Mouse (Mus musculus) G1E (cell line): ENCODE data around the gene Tdrd7. TPM values are rescaled to one million over a fixed set of nuclear protein-coding genes. Genes with fewer than 3 reads are reported as not detected.

Experiments used
- ATAC-seq: 2 replicates; pipeline ENCODE4 v1.8.0; 2016; ENCODE audit warnings: mild to moderate bottlenecking; ENCODE audit not compliant: insufficient number of reproducible peaks, poor library complexity, low FRiP score, severe bottlenecking; ENCODE audit errors: extremely low read depth
- DNase-seq: peaks from one replicate; pipeline ENCODE4 v3.0.0; 2012; ENCODE audit warnings: low spot score
- H3K27me3 ChIP-seq: 2 replicates; pipeline ENCODE4 v1.6.1; 2012; ENCODE audit warnings: mild to moderate bottlenecking, low read length, inconsistent platforms; ENCODE audit not compliant: insufficient read depth
- H3K36me3 ChIP-seq: replicated peaks from 2 replicates; pipeline ENCODE3; 2012; ENCODE audit warnings: mild to moderate bottlenecking, inconsistent platforms
- H3K4me1 ChIP-seq: 2 replicates; pipeline ENCODE4 v1.6.1; 2012; ENCODE audit warnings: low read depth, low read length, inconsistent platforms, mixed read lengths; ENCODE audit not compliant: insufficient read depth
- H3K4me3 ChIP-seq: 2 replicates; pipeline ENCODE4 v1.5.1; 2012; ENCODE audit warnings: low read depth, mild to moderate bottlenecking, inconsistent platforms, low read length, moderate library complexity, mixed read lengths
- H3K9me3 ChIP-seq: replicated peaks from 2 replicates; pipeline ENCODE4 v1.6.1; 2012; ENCODE audit warnings: inconsistent platforms
- CTCF ChIP-seq: IDR thresholded peaks from 2 replicates; pipeline ENCODE4 v1.5.1; 2012; ENCODE audit warnings: low read depth, low read length, inconsistent platforms, mixed read lengths
- GATA1 ChIP-seq: IDR thresholded peaks from 2 replicates; pipeline ENCODE4 v1.6.1; 2012; ENCODE audit warnings: borderline replicate concordance, low read length, inconsistent platforms, mixed read lengths
- GATA2 ChIP-seq: IDR thresholded peaks from 2 replicates; pipeline ENCODE4 v1.6.1; 2012; ENCODE audit warnings: low read depth, low read length, inconsistent platforms, borderline replicate concordance
- POLR2AphosphoS5 ChIP-seq: IDR thresholded peaks from 2 replicates; pipeline ENCODE4 v1.6.1; 2012; ENCODE audit warnings: low read depth, low read length, inconsistent platforms; ENCODE audit not compliant: insufficient replicate concordance
- TAL1 ChIP-seq: conservative IDR thresholded peaks from 2 replicates; pipeline ENCODE4 v1.6.1; 2012; ENCODE audit warnings: low read depth, low read length, inconsistent platforms, mixed read lengths
- polyA plus RNA-seq: library from polyadenylated mRNA; stranded (reverse); fragments of >175 nt; gene quantifications from 2 replicates; pipeline ENCODE4 v1.2.3, GENCODE M21; 2012
- total RNA-seq, 2 experiments: library from RNA; stranded (forward) in 1 of 2; stranded (reverse) in 1 of 2; fragments of 200-1000 nt in 1 of 2; fragments of >200 nt in 1 of 2; fragmentation: Nextera tagmentation in 1 of 2; gene quantifications; 2 replicates each; pipeline ENCODE4 v1.2.3; 2014 to 2017

Gene Tdrd7
- total and polyA plus RNA-seq, 3 experiments: 0.12 to 7.7 (median 1.4) TPM

GRCm38 (mm10) chr4:45956706-45957105 is 8.4 kb upstream of the Tdrd7 start:
- no peaks in the 10 kb centered on the region for H3K9me3 ChIP-seq
- H3K4me3 ChIP-seq: no peak overlapping the region
- DNase-seq (no peak), ATAC-seq (no peak)
- H3K4me1 ChIP-seq: no peaks in the 10 kb centered on the region
- peaks cover 12% of the 10 kb centered on the region for H3K27me3 ChIP-seq
- H3K36me3 ChIP-seq: no peaks in the 10 kb centered on the region
- TF ChIP-seq GATA2 (no peak), TAL1 (no peak), CTCF (no peak), GATA1 (no peak), POLR2AphosphoS5 (no peak)

DNA sequence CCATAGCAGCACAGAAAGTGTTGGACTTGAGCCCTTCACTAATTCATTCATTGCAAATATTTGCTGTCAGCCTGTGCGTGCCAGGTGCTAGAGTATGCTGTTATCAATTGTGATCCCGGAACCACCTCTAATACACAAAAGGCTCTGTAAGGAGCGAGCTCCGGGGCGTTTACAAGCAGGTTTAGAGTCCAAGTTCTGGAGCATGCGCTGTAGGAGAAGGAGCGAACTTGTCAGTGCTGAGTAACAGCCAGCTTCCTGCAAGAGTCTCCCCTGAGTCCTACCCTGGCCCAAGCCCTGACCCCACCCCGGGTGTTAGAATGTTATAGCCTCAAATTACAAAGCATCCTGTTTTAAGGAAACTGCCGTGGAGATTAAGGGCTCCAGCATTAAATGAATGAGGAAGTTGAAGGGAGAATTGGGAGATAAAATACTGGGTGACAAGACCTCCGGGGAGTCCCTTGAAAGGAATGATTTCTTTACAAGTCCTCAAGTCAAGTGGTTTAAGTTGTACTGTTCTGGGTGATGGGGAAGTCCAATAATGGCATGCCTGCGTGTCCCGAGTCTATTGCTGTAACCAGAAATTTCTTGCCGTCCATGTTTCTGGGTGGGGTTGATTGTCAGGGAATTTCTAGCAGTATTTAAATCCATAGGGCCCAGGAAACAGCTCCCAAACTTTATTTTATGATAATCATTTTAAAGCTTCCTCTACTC is 758 bp downstream of the Tdrd7 start:
- no peaks in the 10 kb centered on the region for H3K4me1 ChIP-seq
- H3K9me3 ChIP-seq: no peaks in the 10 kb centered on the region
- no peaks in the 10 kb centered on the region for H3K36me3 ChIP-seq
- H3K4me3 ChIP-seq: no peak overlapping the region
- ATAC-seq (no peak), DNase-seq (no peak)
- H3K27me3 ChIP-seq: peaks cover 31% of the 10 kb centered on the region
- TF ChIP-seq GATA2 (no peak), TAL1 (no peak), CTCF (no peak), GATA1 (no peak), POLR2AphosphoS5 (no peak)

- H3K36me3 ChIP-seq: no peaks in the 10 kb centered on the region
- no peak overlapping the region for H3K4me3 ChIP-seq
- peaks cover 36% of the 10 kb centered on the region for H3K27me3 ChIP-seq
- DNase-seq (no peak), ATAC-seq (no peak)
- H3K9me3 ChIP-seq: no peaks in the 10 kb centered on the region
- TF ChIP-seq CTCF (no peak), POLR2AphosphoS5 (no peak), TAL1 (no peak), GATA1 (no peak), GATA2 (no peak)
- no peaks in the 10 kb centered on the region for H3K4me1 ChIP-seq
Measured at GRCm38 (mm10) chr4:45966716-45967115, 1.6 kb downstream of the Tdrd7 start.

GRCm38 (mm10) chr4:45967479-45968341 is 2.6 kb downstream of the Tdrd7 start:
- Histone ChIP-seq H3K27me3 (peaks cover 42% of the 10 kb centered on the region), H3K4me1 (peaks cover 8% of the 10 kb centered on the region), H3K4me3 (no peak overlapping the region), H3K36me3 (no peaks in the 10 kb centered on the region), H3K9me3 (no peaks in the 10 kb centered on the region)
- ATAC-seq (no peak), DNase-seq (no peak)
- TF ChIP-seq GATA1: no peak

DNA sequence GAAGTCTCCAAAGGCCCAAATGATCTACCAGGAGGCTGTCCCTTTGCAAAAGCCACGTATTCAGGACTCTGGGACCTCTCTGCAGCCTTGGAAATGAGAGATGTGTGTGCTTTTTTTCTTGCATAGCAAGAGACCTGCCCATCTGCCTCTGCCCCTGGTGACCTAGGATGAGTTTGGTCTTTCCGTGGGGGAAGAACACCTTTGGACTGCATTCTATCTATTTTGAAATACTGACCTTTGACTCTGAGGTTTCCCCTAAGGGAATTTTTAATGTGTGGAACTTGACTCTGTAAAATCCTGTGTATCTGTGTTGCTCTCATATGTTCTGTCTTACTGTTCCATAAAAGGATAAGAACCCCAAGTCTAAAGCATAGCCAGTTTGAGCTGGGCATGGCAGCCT is 3.9 kb downstream of the Tdrd7 start:
- Histone ChIP-seq H3K27me3 (peaks cover 51% of the 10 kb centered on the region), H3K4me3 (no peak overlapping the region), H3K9me3 (no peaks in the 10 kb centered on the region), H3K36me3 (no peaks in the 10 kb centered on the region), H3K4me1 (peaks cover 12% of the 10 kb centered on the region)
- TF ChIP-seq CTCF (no peak), GATA1 (no peak), POLR2AphosphoS5 (no peak), TAL1 (no peak), GATA2 (no peak)
- no peak for ATAC-seq
- no peak for DNase-seq

- peaks cover 53% of the 10 kb centered on the region for H3K27me3 ChIP-seq
- no peak for TF ChIP-seq TAL1
- TF ChIP-seq GATA1: no peak
- TF ChIP-seq GATA2: no peak
- TF ChIP-seq POLR2AphosphoS5: no peak
- no peak for TF ChIP-seq CTCF
- DNase-seq: no peak
Measured at GRCm38 (mm10) chr4:45970048-45970560, 5.0 kb downstream of the Tdrd7 start.

More at GRCm38 (mm10) chr4:45970048-45970560, 5.0 kb downstream of the Tdrd7 start:
- no peak for ATAC-seq
- Histone ChIP-seq H3K4me3 (no peak overlapping the region), H3K9me3 (no peaks in the 10 kb centered on the region), H3K36me3 (no peaks in the 10 kb centered on the region), H3K4me1 (peaks cover 12% of the 10 kb centered on the region)
